Mouse (Mus musculus) ES-E14 (cell line): ENCODE results near the gene Fam47e. TPM values are rescaled to one million over a fixed set of nuclear protein-coding genes. Genes with fewer than 3 reads are reported as not detected.
A peak's percentile ranks its signal among the peaks of the same experiment; 100 is the strongest.

Experiments
- DNase-seq: peaks from one replicate; pipeline ENCODE4 v3.0.0-alpha.2; 2013; ENCODE audit warnings: low read depth, low spot score
- H3K27ac ChIP-seq: 2 replicates; pipeline ENCODE4 v1.5.1; 2012; ENCODE audit warnings: low read depth, mild to moderate bottlenecking, low read length, moderate library complexity, mixed read lengths; ENCODE audit not compliant: poor library complexity, insufficient read depth, severe bottlenecking
- H3K36me3 ChIP-seq: 2 replicates; pipeline ENCODE4 v1.6.1; 2012; ENCODE audit warnings: mild to moderate bottlenecking, low read length, moderate library complexity, mixed read lengths; ENCODE audit not compliant: control insufficient read depth, poor library complexity, insufficient read depth, severe bottlenecking
- H3K4me1 ChIP-seq, 2 experiments: fragments of 150-350 bp in 1 of 2; sonication (generic) in 1 of 2; 2 replicates each; pipeline ENCODE4 v1.6.1; 2012; ENCODE audit warnings: low read length in 2 of 2, mild to moderate bottlenecking in 1 of 2, mixed read lengths in 1 of 2; ENCODE audit not compliant: control insufficient read depth in 2 of 2, insufficient read depth in 2 of 2, poor library complexity in 1 of 2
- H3K4me3 ChIP-seq, 2 experiments: fragments of 150-350 bp in 1 of 2; sonication (generic) in 1 of 2; 2 replicates each; pipeline ENCODE4 v1.5.1; 2012; ENCODE audit warnings: low read length in 2 of 2, low read depth in 1 of 2, mild to moderate bottlenecking in 1 of 2, mixed read lengths in 1 of 2; ENCODE audit not compliant: insufficient read depth in 1 of 2, poor library complexity in 1 of 2, severe bottlenecking in 1 of 2
- H3K9ac ChIP-seq: 2 replicates; pipeline ENCODE4 v1.6.1; 2012; ENCODE audit warnings: low read depth, mild to moderate bottlenecking, low read length, mixed read lengths; ENCODE audit not compliant: poor library complexity, insufficient read depth, severe bottlenecking
- H3K9me3 ChIP-seq: fragments of 150-350 bp; sonication (generic); 2 replicates; pipeline ENCODE4 v1.6.1; 2012; ENCODE audit warnings: low read depth, mild to moderate bottlenecking, low read length; ENCODE audit not compliant: control insufficient read depth, insufficient read depth
- CHD2 ChIP-seq: IDR thresholded peaks from 2 replicates; pipeline ENCODE4 v1.6.1; 2014; ENCODE audit warnings: mild to moderate bottlenecking, low read depth, low read length, inconsistent platforms
- HCFC1 ChIP-seq: IDR thresholded peaks from 2 replicates; pipeline ENCODE4 v1.6.1; 2012; ENCODE audit warnings: low read length, inconsistent platforms, borderline replicate concordance; ENCODE audit not compliant: insufficient read depth
- MAFK ChIP-seq: IDR thresholded peaks from 2 replicates; pipeline ENCODE4 v1.6.1; 2014; ENCODE audit warnings: mild to moderate bottlenecking, low read depth, low read length, inconsistent platforms; ENCODE audit not compliant: insufficient read depth
- ZC3H11A ChIP-seq: IDR thresholded peaks from 2 replicates; pipeline ENCODE4 v1.6.1; 2012; ENCODE audit warnings: low read depth, mild to moderate bottlenecking, inconsistent platforms, low read length, borderline replicate concordance
- ZNF384 ChIP-seq: IDR thresholded peaks from 2 replicates; pipeline ENCODE4 v1.6.1; 2012; ENCODE audit warnings: low read depth, low read length, inconsistent platforms
- in situ Hi-C, 2 experiments: fragments of 600-800 bp; cut with MboI; formaldehyde crosslinking; loops; one replicate each; pipeline ENCODE4 v1.15.1; 2025; ENCODE audit warnings: low sequenced_read_pairs in 2 of 2, inconsistent platforms in 1 of 2; ENCODE audit not compliant: unreplicated experiment in 2 of 2
- total RNA-seq: library from RNA; depleted of rRNA; stranded (reverse); fragments of 300-350 nt; gene quantifications from 2 replicates; pipeline ENCODE4 v1.2.3, GENCODE M21; 2012

Fam47e gene
- total RNA-seq, 1 experiment: not detected

GRCm38 (mm10) chr5:92595026-92595425 is 40.2 kb downstream of the Fam47e start:
- Histone ChIP-seq H3K36me3 (no peaks in the 10 kb centered on the region), H3K4me1 (no peaks in the 10 kb centered on the region), H3K4me3 (no peak overlapping the region), H3K27ac (no peak overlapping the region), H3K9ac (no peak overlapping the region), H3K9me3 (no peaks in the 10 kb centered on the region)
- in situ Hi-C loops: no loop called here
- no peak for DNase-seq
- TF ChIP-seq ZC3H11A: no peak
- no peak for TF ChIP-seq HCFC1

GRCm38 (mm10) chr5:92596865-92597264 is 42.0 kb downstream of the Fam47e start:
- Histone ChIP-seq H3K4me1 (no peaks in the 10 kb centered on the region), H3K4me3 (no peak overlapping the region), H3K9me3 (no peaks in the 10 kb centered on the region), H3K36me3 (no peaks in the 10 kb centered on the region), H3K9ac (no peak overlapping the region), H3K27ac (no peak overlapping the region)
- TF ChIP-seq ZC3H11A (no peak), CHD2 (no peak), ZNF384 (no peak), MAFK (no peak), HCFC1 (no peak)
- DNase-seq: no peak
- in situ Hi-C loops: no loop called here

- no peak for DNase-seq
- no peak overlapping the region for H3K27ac ChIP-seq
- H3K36me3 ChIP-seq: no peaks in the 10 kb centered on the region
- TF ChIP-seq MAFK (no peak), HCFC1 (no peak), ZC3H11A (no peak), CHD2 (no peak), ZNF384 (no peak)
- in situ Hi-C loops: no loop called here
- H3K9me3 ChIP-seq: no peaks in the 10 kb centered on the region
- H3K9ac ChIP-seq: no peak overlapping the region
- no peaks in the 10 kb centered on the region for H3K4me1 ChIP-seq
- no peak overlapping the region for H3K4me3 ChIP-seq
Measured at GRCm38 (mm10) chr5:92599030-92599429, 44.2 kb downstream of the Fam47e start.

GRCm38 (mm10) chr5:92602691-92603690 is 48.1 kb downstream of the Fam47e start, which contains the start of gene Stbd1:
Stbd1 (plus strand) TSS chr5:92603041.
- TF ChIP-seq HCFC1: no peak
- TF ChIP-seq MAFK: no peak
- no peak for TF ChIP-seq ZNF384
- TF ChIP-seq ZC3H11A: no peak
- no peak for TF ChIP-seq CHD2
- Histone ChIP-seq H3K9me3 (no peaks in the 10 kb centered on the region), H3K36me3 (no peaks in the 10 kb centered on the region), H3K4me1 (no peaks in the 10 kb centered on the region), H3K9ac (peak within 1 kb of the TSS; percentile 85), H3K4me3 (peak within 1 kb of the TSS; percentile 91 to 93), H3K27ac (no peak within 1 kb of the TSS)
- in situ Hi-C loops: no loop called here
- DNase-seq: peak; percentile 56
